Mouse (Mus musculus) CH12.LX (cell line): ENCODE data around the gene Astn2.

Source experiments
- CTCF ChIP-seq, 2 experiments: IDR thresholded peaks in 1 of 2; conservative IDR thresholded peaks in 1 of 2; 2 replicates each; pipeline ENCODE4 v1.5.1; 2011 to 2012; ENCODE audit warnings: low read depth in 2 of 2, low read length in 2 of 2, improper control_type of control experiment in 1 of 2, inconsistent platforms in 1 of 2, mild to moderate bottlenecking in 1 of 2, moderate library complexity in 1 of 2
- RAD21 ChIP-seq: IDR thresholded peaks from 2 replicates; pipeline ENCODE4 v1.6.1; 2011; ENCODE audit warnings: low read depth, mild to moderate bottlenecking, low read length, improper control_type of control experiment, moderate library complexity
- UBTF ChIP-seq: IDR thresholded peaks from 2 replicates; pipeline ENCODE4 v1.6.1; 2012; ENCODE audit warnings: low read depth, mild to moderate bottlenecking, inconsistent platforms, low read length, improper control_type of control experiment, moderate library complexity
- USF1 ChIP-seq: IDR thresholded peaks from 2 replicates; pipeline ENCODE4 v1.6.1; 2014; ENCODE audit warnings: low read depth, mild to moderate bottlenecking, inconsistent platforms, low read length, improper control_type of control experiment

DNA sequence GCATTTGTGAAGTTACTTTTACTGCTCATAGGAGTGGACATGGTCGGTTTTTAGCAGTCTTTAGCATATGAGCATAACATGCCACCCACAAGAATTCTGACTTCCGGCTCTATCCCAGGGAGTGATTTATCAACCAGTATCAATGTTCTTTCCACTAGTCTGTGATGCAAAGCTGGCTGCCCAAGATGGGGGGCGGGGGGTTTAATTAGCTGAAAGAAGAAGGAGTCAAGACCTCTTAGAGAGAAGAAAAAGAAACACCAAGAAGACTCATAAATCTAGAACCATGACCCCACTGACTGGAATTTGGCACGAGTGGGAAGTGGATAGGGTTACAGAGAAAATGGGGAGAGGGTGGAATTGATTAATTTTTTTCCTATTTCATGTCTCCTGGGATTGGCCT is 374.5 kb downstream of the Astn2 start:
- TF ChIP-seq RAD21 (no peak), USF1 (no peak), CTCF (conservative IDR thresholded peaks at IDR 0.05 in 1 of 2, IDR thresholded peaks at IDR 0.05 in 1 of 2; ENCODE audit: low read depth in 2 of 2, low read length in 2 of 2) (no peak), UBTF (no peak)
